Mouse (Mus musculus): Measurements from ENCODE around the gene Pcsk5. TPM values are rescaled to one million over a fixed set of nuclear protein-coding genes. Genes with fewer than 3 reads are reported as not detected.
A peak's percentile ranks its signal among the peaks of the same experiment; 100 is the strongest.

Pcsk5 gene
- polyA plus RNA-seq, 1 experiment from 2014 or later: 8.5 TPM

DNA sequence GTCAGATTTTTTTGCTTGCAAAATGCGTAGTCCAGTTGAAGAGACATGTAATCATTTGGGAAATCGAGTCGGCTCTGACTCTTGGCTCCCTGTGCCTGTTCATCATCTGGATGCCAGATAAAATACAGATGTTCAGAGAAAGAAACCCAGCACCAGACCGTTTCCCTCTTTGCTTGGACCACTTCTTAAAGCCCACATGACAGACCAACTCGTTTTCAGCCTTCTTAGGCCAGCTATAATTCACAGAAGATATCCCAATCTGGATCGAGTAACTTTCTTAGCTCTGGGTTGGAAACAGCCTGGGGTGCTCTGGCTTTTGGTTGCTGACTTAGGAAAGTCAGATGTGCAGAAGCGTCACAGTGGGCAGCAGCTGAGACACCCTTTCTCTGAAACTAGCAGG is 365.6 kb downstream of the Pcsk5 start:
- H3K27ac ChIP-seq (ENCODE audit: low read length): no peak overlapping the region
- H3K36me3 ChIP-seq (ENCODE audit: control insufficient read depth, insufficient read depth, low read length): no peaks in the 10 kb centered on the region
- ATAC-seq: no peak
- H3K4me1 ChIP-seq (ENCODE audit: control insufficient read depth, insufficient read depth, low read length): no peaks in the 10 kb centered on the region
- no peaks in the 10 kb centered on the region for H3K27me3 ChIP-seq (ENCODE audit: control insufficient read depth, insufficient read depth, low read depth, low read length)
- 83% methylated on average over 7 of the region's 7 CpGs for WGBS
- no peak overlapping the region for H3K4me2 ChIP-seq (ENCODE audit: low read length)
- H3K4me3 ChIP-seq (ENCODE audit: low read depth, low read length): no peak overlapping the region
- H3K9me3 ChIP-seq (replicated peaks; ENCODE audit: control insufficient read depth, low read length, poor library complexity, severe bottlenecking): no peaks in the 10 kb centered on the region
- H3K9ac ChIP-seq (ENCODE audit: low read depth, low read length): no peak overlapping the region

DNA sequence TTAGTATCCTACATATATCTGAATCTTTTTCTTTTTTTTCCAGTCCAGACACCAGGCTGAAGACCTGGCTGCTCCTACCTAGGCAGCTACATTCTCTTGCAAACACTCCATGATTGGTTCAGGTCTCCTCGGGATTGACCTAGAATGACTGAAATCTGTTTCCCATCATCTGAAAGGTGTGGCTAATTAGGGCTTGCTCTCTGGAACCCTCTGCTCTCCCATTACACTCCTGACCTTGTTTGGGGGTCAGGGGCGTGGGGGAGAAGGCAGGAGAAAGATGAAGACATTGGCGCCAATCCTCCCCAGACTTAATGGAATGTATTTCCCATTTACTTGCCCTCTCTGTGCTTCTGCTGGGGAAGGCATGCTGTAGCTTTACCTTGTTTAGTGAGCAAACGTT is 366.2 kb downstream of the Pcsk5 start:
- Histone ChIP-seq H3K9ac (ENCODE audit: low read depth, low read length) (no peak overlapping the region), H3K9me3 (replicated peaks; ENCODE audit: control insufficient read depth, low read length, poor library complexity, severe bottlenecking) (no peaks in the 10 kb centered on the region), H3K27ac (ENCODE audit: low read length) (no peak overlapping the region), H3K4me2 (ENCODE audit: low read length) (no peak overlapping the region), H3K36me3 (ENCODE audit: control insufficient read depth, insufficient read depth, low read length) (no peaks in the 10 kb centered on the region), H3K4me1 (ENCODE audit: control insufficient read depth, insufficient read depth, low read length) (no peaks in the 10 kb centered on the region), H3K27me3 (ENCODE audit: control insufficient read depth, insufficient read depth, low read depth, low read length) (no peaks in the 10 kb centered on the region), H3K4me3 (ENCODE audit: low read depth, low read length) (no peak overlapping the region)
- no peak for ATAC-seq
- WGBS: 85% methylated on average over 4 of the region's 4 CpGs

DNA sequence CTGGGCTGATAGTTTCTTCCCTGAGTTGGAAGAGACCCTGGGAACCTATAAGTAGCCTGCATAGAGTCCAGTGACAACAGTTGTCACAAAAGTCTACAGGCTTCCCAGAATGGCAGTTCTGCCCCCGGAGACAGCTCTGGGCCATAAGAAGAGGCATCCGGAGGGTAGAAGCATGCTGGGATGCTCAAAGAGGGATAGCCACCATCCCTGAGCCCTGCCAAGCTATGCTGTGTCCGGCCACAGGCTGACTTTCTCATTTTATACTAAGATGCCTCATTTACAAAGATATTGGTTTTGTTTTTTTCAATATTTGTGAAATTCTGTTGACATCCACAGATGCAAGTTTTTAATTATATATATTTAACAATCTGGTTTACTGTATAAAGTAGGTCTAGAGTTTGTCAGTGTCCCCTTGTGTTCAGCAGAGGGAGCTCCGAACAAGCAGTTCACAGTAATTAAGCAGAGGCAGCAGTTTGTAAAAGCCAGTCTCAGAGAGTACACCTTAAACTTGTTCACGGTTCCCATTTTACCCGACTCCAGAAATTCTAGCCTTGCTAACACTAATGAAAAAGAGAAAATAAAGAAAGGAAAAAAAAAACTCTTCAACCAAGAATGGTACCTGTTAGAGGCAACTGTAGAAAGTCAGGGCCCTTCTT is 369.7 kb downstream of the Pcsk5 start:
- Histone ChIP-seq H3K36me3 (ENCODE audit: control insufficient read depth, insufficient read depth, low read length) (no peaks in the 10 kb centered on the region), H3K4me1 (ENCODE audit: control insufficient read depth, insufficient read depth, low read length) (no peaks in the 10 kb centered on the region), H3K9me3 (replicated peaks; ENCODE audit: control insufficient read depth, low read length, poor library complexity, severe bottlenecking) (no peaks in the 10 kb centered on the region), H3K4me2 (ENCODE audit: low read length) (no peak overlapping the region), H3K4me3 (ENCODE audit: low read depth, low read length) (no peak overlapping the region), H3K9ac (ENCODE audit: low read depth, low read length) (no peak overlapping the region), H3K27ac (ENCODE audit: low read length) (no peak overlapping the region), H3K27me3 (ENCODE audit: control insufficient read depth, insufficient read depth, low read depth, low read length) (no peaks in the 10 kb centered on the region)
- WGBS: 58% methylated on average over 6 of the region's 6 CpGs
- peak; percentile 87 for ATAC-seq

DNA sequence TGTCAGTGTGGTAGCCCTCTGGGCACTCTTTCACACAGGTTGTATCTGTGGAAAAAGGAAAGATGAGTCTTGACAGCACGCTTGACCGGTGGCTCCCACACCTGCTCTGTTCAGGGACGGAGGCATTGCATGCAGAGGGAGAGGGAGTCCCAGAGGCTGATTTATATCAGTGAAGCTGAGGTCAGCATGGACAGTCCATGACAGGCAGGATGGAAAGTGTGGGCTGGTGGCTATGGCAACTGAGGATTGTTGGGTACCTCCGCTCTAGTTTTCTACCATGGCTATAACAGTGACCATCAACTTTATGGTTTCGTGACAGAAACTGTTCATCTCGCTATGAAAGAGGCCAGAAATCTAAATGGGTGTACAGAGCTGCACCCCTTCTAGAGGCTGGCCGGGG is 385.4 kb downstream of the Pcsk5 start:
- Histone ChIP-seq H3K9ac (ENCODE audit: low read depth, low read length) (no peak overlapping the region), H3K4me3 (ENCODE audit: low read depth, low read length) (no peak overlapping the region), H3K4me1 (ENCODE audit: control insufficient read depth, insufficient read depth, low read length) (no peaks in the 10 kb centered on the region), H3K27me3 (ENCODE audit: control insufficient read depth, insufficient read depth, low read depth, low read length) (no peaks in the 10 kb centered on the region), H3K27ac (ENCODE audit: low read length) (no peak overlapping the region), H3K9me3 (replicated peaks; ENCODE audit: control insufficient read depth, low read length, poor library complexity, severe bottlenecking) (no peaks in the 10 kb centered on the region), H3K4me2 (ENCODE audit: low read length) (no peak overlapping the region), H3K36me3 (ENCODE audit: control insufficient read depth, insufficient read depth, low read length) (no peaks in the 10 kb centered on the region)
- WGBS: 95% methylated on average over 7 of the region's 7 CpGs
- ATAC-seq: no peak

DNA sequence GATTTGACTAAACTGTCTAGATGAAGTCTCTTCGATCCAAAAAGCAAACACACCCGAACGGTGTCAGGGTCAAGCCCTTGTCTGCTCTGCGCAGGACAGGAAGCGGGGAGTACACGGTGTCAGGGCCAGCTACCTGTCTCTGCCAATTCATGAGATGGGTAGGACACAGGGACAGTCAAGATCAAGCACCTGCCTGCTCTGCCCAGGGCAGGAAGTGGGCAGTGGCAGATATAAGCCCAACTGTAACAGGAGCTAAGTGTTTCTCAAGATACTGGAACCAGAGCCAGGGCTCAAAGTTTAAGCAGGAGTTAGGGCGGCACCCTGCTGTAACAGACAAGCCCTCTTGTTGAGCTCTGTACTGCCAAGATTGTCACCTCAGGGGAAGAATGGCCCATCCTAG is 393.9 kb downstream of the Pcsk5 start:
- WGBS: 91% methylated on average over 7 of the region's 7 CpGs
- Histone ChIP-seq H3K27ac (ENCODE audit: low read length) (no peak overlapping the region), H3K27me3 (ENCODE audit: control insufficient read depth, insufficient read depth, low read depth, low read length) (no peaks in the 10 kb centered on the region), H3K4me3 (ENCODE audit: low read depth, low read length) (no peak overlapping the region), H3K36me3 (ENCODE audit: control insufficient read depth, insufficient read depth, low read length) (no peaks in the 10 kb centered on the region), H3K4me1 (ENCODE audit: control insufficient read depth, insufficient read depth, low read length) (no peaks in the 10 kb centered on the region), H3K4me2 (ENCODE audit: low read length) (no peak overlapping the region), H3K9me3 (replicated peaks; ENCODE audit: control insufficient read depth, low read length, poor library complexity, severe bottlenecking) (no peaks in the 10 kb centered on the region), H3K9ac (ENCODE audit: low read depth, low read length) (no peak overlapping the region)
- no peak for ATAC-seq

DNA sequence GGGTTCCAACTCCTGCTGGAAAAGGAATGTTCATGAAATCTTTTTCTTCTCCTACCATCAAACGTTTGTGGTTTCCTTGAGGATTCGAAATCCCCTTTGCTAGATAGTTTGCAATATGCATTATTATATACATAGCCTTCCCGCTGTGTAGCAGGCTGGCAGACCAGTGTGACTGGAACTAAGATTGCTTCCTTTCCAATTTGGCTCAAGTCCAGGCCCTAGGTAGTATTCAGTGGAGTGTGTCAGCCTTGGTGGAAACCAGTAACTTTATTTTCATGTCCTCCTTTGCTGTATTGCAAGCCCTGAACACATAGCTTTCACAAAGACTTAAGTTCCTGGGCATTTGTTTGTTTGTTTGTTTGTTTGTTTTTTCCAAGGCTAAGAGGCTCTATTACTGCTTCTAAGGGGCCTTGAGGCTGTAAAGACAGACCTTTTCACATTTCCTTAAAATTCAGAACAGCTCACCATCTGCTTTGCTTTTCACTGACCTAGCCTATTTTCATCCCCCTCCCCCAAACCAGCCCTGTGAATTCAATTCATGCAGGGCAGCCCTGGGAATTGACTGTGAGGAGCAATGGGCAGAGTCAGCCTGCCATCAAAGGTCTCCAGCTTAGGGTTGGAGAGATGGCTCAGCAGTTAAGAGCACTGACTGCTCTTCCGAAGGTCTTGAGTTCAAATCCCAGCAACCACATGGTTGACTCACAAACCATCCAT is 397.8 kb downstream of the Pcsk5 start:
- no peak overlapping the region for H3K27ac ChIP-seq (ENCODE audit: low read length)
- H3K9ac ChIP-seq (ENCODE audit: low read depth, low read length): no peak overlapping the region
- H3K9me3 ChIP-seq (replicated peaks; ENCODE audit: control insufficient read depth, low read length, poor library complexity, severe bottlenecking): no peaks in the 10 kb centered on the region
- 69% methylated on average over 4 of the region's 4 CpGs for WGBS
- H3K4me3 ChIP-seq (ENCODE audit: low read depth, low read length): no peak overlapping the region
- no peaks in the 10 kb centered on the region for H3K27me3 ChIP-seq (ENCODE audit: control insufficient read depth, insufficient read depth, low read depth, low read length)
- H3K4me2 ChIP-seq (ENCODE audit: low read length): no peak overlapping the region
- no peaks in the 10 kb centered on the region for H3K36me3 ChIP-seq (ENCODE audit: control insufficient read depth, insufficient read depth, low read length)
- ATAC-seq: no peak
- H3K4me1 ChIP-seq (ENCODE audit: control insufficient read depth, insufficient read depth, low read length): no peaks in the 10 kb centered on the region

DNA sequence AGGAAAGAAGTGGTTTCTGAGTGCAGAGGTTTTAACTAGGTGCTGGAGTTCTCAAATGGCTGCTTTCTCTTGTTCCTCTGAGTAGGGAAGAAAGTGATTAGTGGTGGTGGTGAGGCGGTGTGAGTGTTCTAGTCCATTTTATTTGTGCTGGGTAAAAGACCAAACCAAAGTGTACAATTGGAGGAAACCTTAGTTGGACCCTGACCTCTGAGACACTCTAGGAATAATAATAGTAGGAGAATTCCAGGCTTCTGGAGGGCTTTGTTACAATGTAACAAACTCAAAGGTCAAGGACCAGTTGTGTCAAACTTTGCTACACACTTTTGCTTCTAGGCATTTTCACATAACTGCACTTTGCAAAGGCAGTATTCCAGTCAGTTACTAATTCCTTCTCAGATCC is 400.8 kb downstream of the Pcsk5 start:
- H3K9ac ChIP-seq (ENCODE audit: low read depth, low read length): no peak overlapping the region
- 93% methylated on average over 1 of the region's 1 CpGs for WGBS
- no peaks in the 10 kb centered on the region for H3K36me3 ChIP-seq (ENCODE audit: control insufficient read depth, insufficient read depth, low read length)
- ATAC-seq: no peak
- H3K9me3 ChIP-seq (replicated peaks; ENCODE audit: control insufficient read depth, low read length, poor library complexity, severe bottlenecking): no peaks in the 10 kb centered on the region
- H3K4me1 ChIP-seq (ENCODE audit: control insufficient read depth, insufficient read depth, low read length): no peaks in the 10 kb centered on the region
- no peak overlapping the region for H3K4me2 ChIP-seq (ENCODE audit: low read length)
- no peak overlapping the region for H3K27ac ChIP-seq (ENCODE audit: low read length)
- no peaks in the 10 kb centered on the region for H3K27me3 ChIP-seq (ENCODE audit: control insufficient read depth, insufficient read depth, low read depth, low read length)
- H3K4me3 ChIP-seq (ENCODE audit: low read depth, low read length): no peak overlapping the region

DNA sequence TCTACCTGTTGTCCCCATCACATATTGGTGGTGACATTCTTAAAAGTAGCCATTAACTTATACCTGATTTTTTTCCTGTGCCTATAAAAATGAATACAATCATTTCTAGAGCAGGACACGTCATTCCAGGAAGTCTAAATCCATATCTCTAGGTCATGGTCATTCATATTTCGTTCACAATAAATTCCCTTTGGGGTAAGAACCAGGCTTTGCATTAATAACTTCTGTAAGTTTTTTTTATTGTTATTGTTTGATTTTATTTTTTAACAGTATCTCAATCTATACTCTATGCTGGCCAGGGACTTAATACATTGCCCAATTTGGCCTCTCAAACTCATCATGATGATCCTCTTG is 408.9 kb downstream of the Pcsk5 start:
- Histone ChIP-seq H3K27ac (ENCODE audit: low read length) (no peak overlapping the region), H3K27me3 (ENCODE audit: control insufficient read depth, insufficient read depth, low read depth, low read length) (no peaks in the 10 kb centered on the region)
- 88% methylated on average over 2 of the region's 2 CpGs for WGBS

DNA sequence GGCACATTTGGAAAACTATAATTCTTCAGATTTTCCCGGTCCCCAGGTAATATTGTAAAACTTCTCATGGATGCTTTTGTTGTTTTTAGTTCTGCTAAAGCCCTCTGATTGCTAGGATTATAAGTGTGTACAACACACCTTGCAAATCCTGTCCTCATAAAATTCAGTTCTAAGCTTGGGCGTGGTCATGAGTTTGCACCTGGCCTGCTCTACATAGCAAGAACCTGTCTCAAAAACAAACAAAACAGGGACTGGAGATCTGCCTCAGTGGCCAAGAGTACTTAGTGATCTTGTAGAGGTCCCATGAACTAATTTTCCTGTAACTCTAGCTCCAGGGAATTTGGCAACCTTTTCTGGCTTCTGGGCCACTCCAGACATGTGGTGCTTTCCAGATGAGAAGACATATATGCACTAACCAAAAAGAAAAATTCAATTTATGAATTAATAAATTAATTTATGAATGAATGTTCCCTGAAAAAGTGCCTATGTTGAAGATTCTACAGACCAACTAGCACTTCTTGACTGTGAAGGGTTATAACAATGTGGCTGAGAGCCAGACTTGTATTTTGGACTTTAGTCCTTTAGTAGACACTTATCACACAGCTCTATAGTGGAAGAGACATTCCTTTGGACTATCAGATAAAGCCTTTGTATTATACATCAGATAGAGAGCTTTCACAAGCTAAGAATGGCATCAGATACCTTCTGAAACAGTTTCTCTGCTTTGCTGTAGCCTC is 409.4 kb downstream of the Pcsk5 start:
- Histone ChIP-seq H3K4me3 (ENCODE audit: low read depth, low read length) (no peak overlapping the region), H3K9ac (ENCODE audit: low read depth, low read length) (no peak overlapping the region), H3K27me3 (ENCODE audit: control insufficient read depth, insufficient read depth, low read depth, low read length) (no peaks in the 10 kb centered on the region), H3K4me2 (ENCODE audit: low read length) (no peak overlapping the region), H3K4me1 (ENCODE audit: control insufficient read depth, insufficient read depth, low read length) (no peaks in the 10 kb centered on the region), H3K9me3 (replicated peaks; ENCODE audit: control insufficient read depth, low read length, poor library complexity, severe bottlenecking) (no peaks in the 10 kb centered on the region), H3K36me3 (ENCODE audit: control insufficient read depth, insufficient read depth, low read length) (no peaks in the 10 kb centered on the region), H3K27ac (ENCODE audit: low read length) (no peak overlapping the region)
- WGBS: 91% methylated on average over 2 of the region's 2 CpGs
- ATAC-seq: no peak

More for the DNA sequence above, 408.9 kb downstream of the Pcsk5 start:
- no peak for ATAC-seq
- Histone ChIP-seq H3K4me1 (ENCODE audit: control insufficient read depth, insufficient read depth, low read length) (no peaks in the 10 kb centered on the region), H3K9ac (ENCODE audit: low read depth, low read length) (no peak overlapping the region), H3K4me2 (ENCODE audit: low read length) (no peak overlapping the region), H3K36me3 (ENCODE audit: control insufficient read depth, insufficient read depth, low read length) (no peaks in the 10 kb centered on the region), H3K4me3 (ENCODE audit: low read depth, low read length) (no peak overlapping the region), H3K9me3 (replicated peaks; ENCODE audit: control insufficient read depth, low read length, poor library complexity, severe bottlenecking) (no peaks in the 10 kb centered on the region)

All from midbrain, embryonic 16.5 days (tissue).